In genomic region chr5:64112360-64112759, GRCm38 (mm10) we compare ENCODE assay signal across 12 mouse cellular contexts. TPM values are rescaled to one million over a fixed set of nuclear protein-coding genes. Genes with fewer than 3 reads are reported as not detected.
A peak's percentile ranks its signal among the peaks of the same experiment; 100 is the strongest.
DNase-seq lines count a peak whose midpoint lies in the region.
"Had no signal": no experiment of that assay in that cellular context is flagged by ENCODE, and none has a peak within 500 bp of the region (broad histone marks: within the 10 kb centered on the region; RNA-seq: fewer than 3 reads in every experiment).

No protein-coding gene starts in this region.

- intact Hi-C loops in heart, postnatal 25 days (cut with DNase I): no loop called here

- DNase-seq in heart, adult 9 months (ENCODE audit: low spot score in 2 of 2): peak; percentile 7 to 13
- DNase-seq in heart, postnatal 25 days (ENCODE audit: low spot score): no peak
- DNase-seq in Muller cell, postnatal 12 days (ENCODE audit: inconsistent ontology term): peak; percentile 94
- peak; percentile 86 for DNase-seq in fibroblast of lung, adult 2 months (ENCODE audit: low read depth)
- DNase-seq in skeletal muscle tissue, adult 2 months (ENCODE audit: low read depth, low spot score): peak; percentile 17
- no peak for DNase-seq in cerebellum, postnatal 10 days
- DNase-seq in embryo, embryonic 9.5 days (ENCODE audit: extremely low spot score): no peak
- no peak for DNase-seq in lung, postnatal 14 days
- DNase-seq: cerebellum, postnatal 14 days; layer of hippocampus, adult 9-11 months; liver, postnatal 0 days; right cerebral cortex, postnatal 4 days had no signal

RNA-seq across cellular contexts. Expression of gene Pgm2, which starts 19.6 kb away (rescaled TPM):
- total RNA-seq in heart, postnatal 25 days (2021): 1 to 10 TPM; 5.7 to 6.8 TPM

RNA-seq across cellular contexts. Expression of gene Tbc1d1, which starts 43.7 kb away (rescaled TPM):
- 10 to 100 TPM; 17.0 to 20.2 TPM for total RNA-seq in heart, postnatal 25 days (2021)

Comparison
In these comparisons a context has a peak if more than half of its experiments do, and no peak if none do; other contexts are left out.
1. DNase-seq: peak in heart, adult 9 months (2 of 2), Muller cell, postnatal 12 days (single experiment), fibroblast of lung, adult 2 months (single experiment) and skeletal muscle tissue, adult 2 months (single experiment); none in heart, postnatal 25 days (single experiment), cerebellum, postnatal 10 days (0 of 2), embryo, embryonic 9.5 days (single experiment) and lung, postnatal 14 days (single experiment).